Mouse (Mus musculus): Measurements from ENCODE around the gene Grik4.

The Grik4 gene

DNA sequence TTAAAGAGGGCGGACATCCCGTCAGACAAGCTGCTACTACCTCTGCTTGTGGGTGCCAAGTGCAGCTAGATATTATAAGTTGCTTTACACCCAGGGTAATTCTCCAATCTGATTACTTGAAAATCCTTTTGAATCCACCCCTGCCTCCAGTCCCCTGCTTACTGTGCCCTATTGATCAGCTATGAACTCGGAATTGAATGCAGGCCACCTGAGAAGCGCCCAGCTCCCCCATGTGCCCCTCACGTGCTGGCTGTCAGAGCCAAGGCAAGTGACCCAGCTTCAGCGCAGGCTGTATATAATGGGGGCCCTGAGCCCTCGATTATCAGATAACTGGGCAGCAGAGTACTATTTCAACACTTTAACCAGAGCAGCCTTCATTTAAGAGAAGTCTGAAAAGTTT lies 436.1 kb downstream of the Grik4 start:
- Histone ChIP-seq H3K27me3 (ENCODE audit: insufficient read depth, low read length) (peaks cover 2% of the 10 kb centered on the region; the same call in 1 of the 2 replicates), H3K9me3 (ENCODE audit: low read length) (peaks cover 27% of the 10 kb centered on the region), H3K36me3 (ENCODE audit: insufficient read depth, low read length) (no peaks in the 10 kb centered on the region), H3K4me1 (replicated peaks; ENCODE audit: low read depth, low read length) (peaks cover 15% of the 10 kb centered on the region), H3K4me3 (replicated peaks; ENCODE audit: low read length) (no peak overlapping the region)
- TF ChIP-seq POU5F1 (IDR thresholded peaks at IDR 0.05; ENCODE audit: borderline replicate concordance, low read length) (no peak), NANOG (IDR thresholded peaks at IDR 0.05; ENCODE audit: borderline replicate concordance, low read length) (no peak), CTCF (conservative IDR thresholded peaks at IDR 0.05; ENCODE audit: low read length) (no peak)

- TF ChIP-seq NANOG (IDR thresholded peaks at IDR 0.05; ENCODE audit: borderline replicate concordance, low read length) (no peak), POU5F1 (IDR thresholded peaks at IDR 0.05; ENCODE audit: borderline replicate concordance, low read length) (no peak), CTCF (conservative IDR thresholded peaks at IDR 0.05; ENCODE audit: low read length) (no peak)
Observed at GRCm38 (mm10) chr9:42507709-42508108, 436.6 kb downstream of the Grik4 start, which contains the start of gene Tbcel. TSS of gene Tbcel (minus strand) at chr9:42507809.

GRCm38 (mm10) chr9:42507022-42507421 lies 437.3 kb downstream of the Grik4 start:
- TF ChIP-seq CTCF (conservative IDR thresholded peaks at IDR 0.05; ENCODE audit: low read length) (no peak), POU5F1 (IDR thresholded peaks at IDR 0.05; ENCODE audit: borderline replicate concordance, low read length) (no peak), NANOG (IDR thresholded peaks at IDR 0.05; ENCODE audit: borderline replicate concordance, low read length) (no peak)
- Histone ChIP-seq H3K9me3 (ENCODE audit: low read length) (peaks cover 27% of the 10 kb centered on the region), H3K4me3 (replicated peaks; ENCODE audit: low read length) (no peak overlapping the region)

More at GRCm38 (mm10) chr9:42507709-42508108, 436.6 kb downstream of the Grik4 start, which contains the start of gene Tbcel:
- peaks cover 2% of the 10 kb centered on the region; the same call in 1 of the 2 replicates for H3K27me3 ChIP-seq (ENCODE audit: insufficient read depth, low read length)
- H3K36me3 ChIP-seq (ENCODE audit: insufficient read depth, low read length): no peaks in the 10 kb centered on the region
- H3K9me3 ChIP-seq (ENCODE audit: low read length): peaks cover 27% of the 10 kb centered on the region
- H3K4me3 ChIP-seq (replicated peaks; ENCODE audit: low read length): no peak within 1 kb of the TSS
- H3K4me1 ChIP-seq (replicated peaks; ENCODE audit: low read depth, low read length): peaks cover 10% of the 10 kb centered on the region

GRCm38 (mm10) chr9:42504971-42505510 lies 439.3 kb downstream of the Grik4 start:
- Histone ChIP-seq H3K4me1 (replicated peaks; ENCODE audit: low read depth, low read length) (no peaks in the 10 kb centered on the region), H3K9me3 (ENCODE audit: low read length) (peaks cover 16% of the 10 kb centered on the region), H3K36me3 (ENCODE audit: insufficient read depth, low read length) (no peaks in the 10 kb centered on the region), H3K27me3 (ENCODE audit: insufficient read depth, low read length) (peaks cover 2% of the 10 kb centered on the region; the same call in 1 of the 2 replicates), H3K4me3 (replicated peaks; ENCODE audit: low read length) (no peak overlapping the region)
- TF ChIP-seq NANOG (IDR thresholded peaks at IDR 0.05; ENCODE audit: borderline replicate concordance, low read length): no peak
- TF ChIP-seq POU5F1 (IDR thresholded peaks at IDR 0.05; ENCODE audit: borderline replicate concordance, low read length): no peak
- TF ChIP-seq CTCF (conservative IDR thresholded peaks at IDR 0.05; ENCODE audit: low read length): no peak

More at GRCm38 (mm10) chr9:42507022-42507421, 437.3 kb downstream of the Grik4 start:
- peaks cover 2% of the 10 kb centered on the region; the same call in 1 of the 2 replicates for H3K27me3 ChIP-seq (ENCODE audit: insufficient read depth, low read length)
- H3K36me3 ChIP-seq (ENCODE audit: insufficient read depth, low read length): no peaks in the 10 kb centered on the region
- peaks cover 3% of the 10 kb centered on the region for H3K4me1 ChIP-seq (replicated peaks; ENCODE audit: low read depth, low read length)

- Histone ChIP-seq H3K36me3 (ENCODE audit: insufficient read depth, low read length) (no peaks in the 10 kb centered on the region), H3K9me3 (ENCODE audit: low read length) (peaks cover 11% of the 10 kb centered on the region), H3K4me3 (replicated peaks; ENCODE audit: low read length) (no peak overlapping the region), H3K27me3 (ENCODE audit: insufficient read depth, low read length) (peaks cover 2% of the 10 kb centered on the region; the same call in 1 of the 2 replicates), H3K4me1 (replicated peaks; ENCODE audit: low read depth, low read length) (no peaks in the 10 kb centered on the region)
- TF ChIP-seq CTCF (conservative IDR thresholded peaks at IDR 0.05; ENCODE audit: low read length) (no peak), NANOG (IDR thresholded peaks at IDR 0.05; ENCODE audit: borderline replicate concordance, low read length) (no peak), POU5F1 (IDR thresholded peaks at IDR 0.05; ENCODE audit: borderline replicate concordance, low read length) (no peak)
Observed at GRCm38 (mm10) chr9:42504559-42504958, 439.7 kb downstream of the Grik4 start.

GRCm38 (mm10) chr9:42503709-42504108 lies 440.6 kb downstream of the Grik4 start:
- peaks cover 2% of the 10 kb centered on the region; the same call in 1 of the 2 replicates for H3K9me3 ChIP-seq (ENCODE audit: low read length)
- no peaks in the 10 kb centered on the region for H3K4me1 ChIP-seq (replicated peaks; ENCODE audit: low read depth, low read length)
- H3K27me3 ChIP-seq (ENCODE audit: insufficient read depth, low read length): peaks cover 2% of the 10 kb centered on the region; the same call in 1 of the 2 replicates
- TF ChIP-seq POU5F1 (IDR thresholded peaks at IDR 0.05; ENCODE audit: borderline replicate concordance, low read length): no peak
- TF ChIP-seq CTCF (conservative IDR thresholded peaks at IDR 0.05; ENCODE audit: low read length): no peak
- no peak for TF ChIP-seq NANOG (IDR thresholded peaks at IDR 0.05; ENCODE audit: borderline replicate concordance, low read length)
- no peaks in the 10 kb centered on the region for H3K36me3 ChIP-seq (ENCODE audit: insufficient read depth, low read length)
- no peak overlapping the region for H3K4me3 ChIP-seq (replicated peaks; ENCODE audit: low read length)

DNA sequence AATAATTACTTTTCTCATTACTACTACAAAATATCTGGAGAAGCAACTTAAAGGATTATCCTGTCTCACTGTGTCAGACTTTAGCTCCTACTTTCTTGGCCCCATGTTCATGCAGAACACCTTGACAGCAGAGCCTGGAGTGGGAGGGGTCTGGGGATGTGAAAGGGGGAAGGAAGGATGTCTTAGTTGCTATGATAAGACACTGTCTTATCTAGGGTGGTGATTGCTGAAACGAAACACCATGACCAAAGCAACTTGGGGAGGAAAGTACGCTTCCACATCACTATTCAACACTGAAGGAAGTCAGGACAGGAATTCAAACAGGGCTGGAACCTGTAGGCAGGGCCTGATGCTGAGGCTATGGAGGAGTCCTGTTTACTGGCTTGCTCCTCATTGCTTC lies 448.0 kb downstream of the Grik4 start:
- no peak overlapping the region for H3K4me3 ChIP-seq (replicated peaks; ENCODE audit: low read length)
- TF ChIP-seq CTCF (conservative IDR thresholded peaks at IDR 0.05; ENCODE audit: low read length) (no peak), POU5F1 (IDR thresholded peaks at IDR 0.05; ENCODE audit: borderline replicate concordance, low read length) (no peak)
- H3K4me1 ChIP-seq (replicated peaks; ENCODE audit: low read depth, low read length): 0 out of 2 replicates have a peak, but pooled peaks cover 2% of the 10 kb centered on the region
- peaks cover 9% of the 10 kb centered on the region for H3K9me3 ChIP-seq (ENCODE audit: low read length)
- no peaks in the 10 kb centered on the region for H3K27me3 ChIP-seq (ENCODE audit: insufficient read depth, low read length)
- no peaks in the 10 kb centered on the region for H3K36me3 ChIP-seq (ENCODE audit: insufficient read depth, low read length)

DNA sequence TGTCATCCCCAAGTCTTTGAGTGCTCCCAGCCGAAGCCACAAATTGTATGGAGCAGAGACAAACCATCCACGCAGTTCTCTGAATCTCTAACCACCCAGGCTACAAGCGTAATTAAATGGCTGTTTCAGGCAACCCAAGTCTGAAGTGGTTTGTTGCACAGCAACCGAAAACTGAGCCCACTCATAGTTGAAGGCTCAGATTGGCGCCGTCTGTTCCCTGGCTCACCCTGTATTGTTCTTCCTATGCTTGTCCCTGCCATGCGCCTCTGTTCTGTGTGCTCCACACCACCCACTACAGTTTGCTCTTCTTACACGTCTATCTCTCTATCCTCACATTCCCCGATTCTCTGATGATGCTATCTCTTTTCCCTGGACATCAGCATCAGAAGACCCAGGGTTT lies 452.5 kb downstream of the Grik4 start:
- H3K4me1 ChIP-seq (replicated peaks; ENCODE audit: low read depth, low read length): peaks cover 6% of the 10 kb centered on the region; the same call in 1 of the 2 replicates
- no peaks in the 10 kb centered on the region for H3K36me3 ChIP-seq (ENCODE audit: insufficient read depth, low read length)
- H3K4me3 ChIP-seq (replicated peaks; ENCODE audit: low read length): no peak overlapping the region
- no peaks in the 10 kb centered on the region for H3K27me3 ChIP-seq (ENCODE audit: insufficient read depth, low read length)
- peaks cover 5% of the 10 kb centered on the region for H3K9me3 ChIP-seq (ENCODE audit: low read length)
- no peak for TF ChIP-seq POU5F1 (IDR thresholded peaks at IDR 0.05; ENCODE audit: borderline replicate concordance, low read length)
- no peak for TF ChIP-seq NANOG (IDR thresholded peaks at IDR 0.05; ENCODE audit: borderline replicate concordance, low read length)
- TF ChIP-seq CTCF (conservative IDR thresholded peaks at IDR 0.05; ENCODE audit: low read length): no peak

Data from E14TG2a.4 (cell line).